ENCODE assay signal across 18 mouse cellular contexts in genomic region chr5:100200296-100200695, GRCm38 (mm10). TPM values are rescaled to one million over a fixed set of nuclear protein-coding genes. Genes with fewer than 3 reads are reported as not detected.
DNase-seq lines count a peak whose midpoint lies in the region; ATAC-seq and TF ChIP-seq lines count a peak whose summit lies in the region.
"Had no signal": no experiment of that assay in that cellular context is flagged by ENCODE, and none has a peak within 500 bp of the region (broad histone marks: within the 10 kb centered on the region; RNA-seq: fewer than 3 reads in every experiment).

No protein-coding gene starts in this region.

- peak; percentile 65; the same call in 1 of the 2 replicates for ATAC-seq in forebrain, embryonic 14.5 days
- peak; percentile 67 for ATAC-seq in midbrain, embryonic 11.5 days (ENCODE audit: low FRiP score)
- ATAC-seq: intestine, postnatal 0 days had no signal

- peaks cover 28% of the 10 kb centered on the region for H3K4me1 ChIP-seq in forebrain, embryonic 14.5 days (ENCODE audit: control insufficient read depth, insufficient read depth, low read length)
- peaks cover 14% of the 10 kb centered on the region for H3K4me1 ChIP-seq in midbrain, embryonic 11.5 days (ENCODE audit: control insufficient read depth, insufficient read depth, low read length)

- no peaks in the 10 kb centered on the region for H3K27me3 ChIP-seq in forebrain, embryonic 14.5 days (replicated peaks; ENCODE audit: control insufficient read depth, insufficient read depth, low read length)
- no peaks in the 10 kb centered on the region for H3K27me3 ChIP-seq in midbrain, embryonic 11.5 days (ENCODE audit: control insufficient read depth, insufficient read depth, low read length)
- H3K27me3 ChIP-seq: limb, embryonic 12.5 days had no signal

- no peaks in the 10 kb centered on the region for H3K9me3 ChIP-seq in forebrain, embryonic 14.5 days (replicated peaks; ENCODE audit: control insufficient read depth, low read length)
- no peaks in the 10 kb centered on the region for H3K9me3 ChIP-seq in midbrain, embryonic 11.5 days (ENCODE audit: control insufficient read depth, low read length)
- H3K9me3 ChIP-seq: heart, embryonic 13.5 days; limb, embryonic 12.5 days had no signal

- H3K4me3 ChIP-seq in layer of hippocampus, adult 2 months: no peak overlapping the region
- no peak overlapping the region for H3K4me3 ChIP-seq in forebrain, embryonic 14.5 days (ENCODE audit: low read depth, low read length)
- no peak overlapping the region for H3K4me3 ChIP-seq in midbrain, embryonic 11.5 days (ENCODE audit: low read depth, low read length)
- H3K4me3 ChIP-seq: heart, embryonic 13.5 days; limb, embryonic 12.5 days; myocyte had no signal

- H3K27ac ChIP-seq in layer of hippocampus, adult 2 months: peak overlapping the region; percentile 82
- peak overlapping the region; percentile 22; the same call in 1 of the 2 replicates for H3K27ac ChIP-seq in forebrain, embryonic 14.5 days (ENCODE audit: low read depth, low read length)
- H3K27ac ChIP-seq in midbrain, embryonic 11.5 days (ENCODE audit: low read depth, low read length): no peak overlapping the region
- H3K27ac ChIP-seq: heart, embryonic 13.5 days; kidney, postnatal 0 days; limb, embryonic 12.5 days; liver, embryonic 14.5 days had no signal

- 0 out of 2 replicates have a peak, but pooled peaks have one; percentile 0 for TF ChIP-seq CTCF in layer of hippocampus, adult 2 months (conservative IDR thresholded peaks at IDR 0.05)

- no peak for DNase-seq in layer of hippocampus, adult 2 months (ENCODE audit: low spot score in 2 of 2)
- no peak for DNase-seq in layer of hippocampus, postnatal 10 days (ENCODE audit: low spot score in 2 of 2)
- peak; percentile 65 for DNase-seq in forebrain, embryonic 14.5 days (ENCODE audit: low spot score)
- peak; percentile 85 for DNase-seq in midbrain, embryonic 11.5 days (ENCODE audit: low spot score, missing footprints)
- DNase-seq in embryo, embryonic 9.5 days (ENCODE audit: extremely low spot score): no peak
- no peak for DNase-seq in gastrocnemius, postnatal 4 days (ENCODE audit: low spot score in 2 of 2)
- no peak for DNase-seq in adrenal gland, postnatal 10 days
- DNase-seq: heart, postnatal 36 days; lung, postnatal 10 days; thymus, adult 18-20 months had no signal

- no peaks in the 10 kb centered on the region for H3K36me3 ChIP-seq in forebrain, embryonic 14.5 days (ENCODE audit: control insufficient read depth, insufficient read depth, low read length)
- H3K36me3 ChIP-seq in midbrain, embryonic 11.5 days (ENCODE audit: control insufficient read depth, insufficient read depth, low read length): no peaks in the 10 kb centered on the region
- H3K36me3 ChIP-seq: heart, embryonic 13.5 days; limb, embryonic 12.5 days had no signal

- 20% methylated on average over 5 of the region's 5 CpGs for WGBS in forebrain, embryonic 14.5 days
- 20% methylated on average over 5 of the region's 5 CpGs for WGBS in midbrain, embryonic 11.5 days

- no peak overlapping the region for H3K4me2 ChIP-seq in forebrain, embryonic 14.5 days (ENCODE audit: low read length)
- no peak overlapping the region for H3K4me2 ChIP-seq in midbrain, embryonic 11.5 days
- H3K4me2 ChIP-seq: heart, embryonic 13.5 days; limb, embryonic 12.5 days had no signal

- no peak overlapping the region for H3K9ac ChIP-seq in forebrain, embryonic 14.5 days (ENCODE audit: low read length)
- H3K9ac ChIP-seq in midbrain, embryonic 11.5 days (ENCODE audit: low read length): no peak overlapping the region
- H3K9ac ChIP-seq: heart, embryonic 13.5 days; limb, embryonic 12.5 days; liver, embryonic 14.5 days had no signal

RNA-seq across cellular contexts. Expression of gene Tmem150c, which starts 40.7 kb away (rescaled TPM):
- 10 to 100 TPM; 79.7 to 88.9 TPM for total RNA-seq in layer of hippocampus, adult 2 months (2021)
- 10 to 100 TPM; 69.3 to 71.6 TPM for total RNA-seq in layer of hippocampus, postnatal 10 days (2021)
- 17.0 and 21.8 TPM in 2 replicates for polyA plus RNA-seq in forebrain, embryonic 14.5 days (2014; fragmentation: Nextera tagmentation; extraction: Ambion mirVana)
- 3.0 TPM in 2 replicates for polyA plus RNA-seq in midbrain, embryonic 11.5 days (2014; fragmentation: Nextera tagmentation; extraction: Ambion mirVana)
- 1 to 10 TPM; 5.1 to 5.7 TPM for total RNA-seq in gastrocnemius, postnatal 4 days (2021)
- total RNA-seq in adrenal gland, postnatal 10 days (2021): 10 to 100 TPM; 12.9 to 18.4 TPM
- total RNA-seq: granulocyte monocyte progenitor cell, adult 5-6 weeks; megakaryocyte, adult 5-6 weeks had no signal
- polyA plus RNA-seq: myocyte had no signal

Comparison
In these comparisons a context has a peak if more than half of its experiments do, and no peak if none do; other contexts are left out.
1. DNase-seq: peak in forebrain, embryonic 14.5 days (single experiment) and midbrain, embryonic 11.5 days (single experiment); none in layer of hippocampus, adult 2 months (0 of 2), layer of hippocampus, postnatal 10 days (0 of 2), embryo, embryonic 9.5 days (single experiment), gastrocnemius, postnatal 4 days (0 of 2) and adrenal gland, postnatal 10 days (single experiment).